Mouse (Mus musculus): ENCODE results near the gene Lmna.

Gene Lmna

DNA sequence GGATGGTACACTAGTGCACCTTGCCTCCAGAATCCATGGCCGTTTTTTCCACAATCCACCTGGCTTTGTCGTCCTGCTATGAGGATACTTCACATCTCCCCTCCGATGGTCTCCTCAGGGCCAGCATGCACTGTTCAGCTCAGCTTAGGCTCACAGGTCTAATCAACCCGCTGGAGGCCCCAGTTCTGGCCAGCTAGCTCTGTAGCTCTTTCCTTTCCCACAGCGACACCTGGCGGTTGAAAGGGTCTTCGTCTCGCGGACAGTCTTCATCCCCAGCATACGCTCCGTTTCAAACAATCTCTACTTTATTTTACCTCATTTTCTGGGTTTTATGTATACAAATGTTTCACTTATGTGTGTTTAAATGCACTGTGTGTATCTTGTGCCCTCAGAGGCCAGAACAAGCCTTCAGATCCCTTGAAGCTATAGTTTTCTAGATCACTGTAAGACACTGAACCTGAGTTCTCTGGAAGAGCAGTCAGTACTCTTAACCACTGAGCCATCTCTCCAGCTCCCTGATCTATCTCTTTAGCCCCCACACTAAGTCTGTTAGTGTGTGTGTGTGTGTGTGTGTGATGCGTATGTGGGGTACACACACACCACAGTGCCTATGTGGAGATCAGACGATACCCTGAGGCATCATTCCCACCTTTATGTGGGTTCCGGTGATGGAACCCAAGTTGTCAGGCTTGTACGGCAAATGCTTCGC, 42.5 kb downstream of the Lmna start:
- peak; percentile 94 for DNase-seq

DNA sequence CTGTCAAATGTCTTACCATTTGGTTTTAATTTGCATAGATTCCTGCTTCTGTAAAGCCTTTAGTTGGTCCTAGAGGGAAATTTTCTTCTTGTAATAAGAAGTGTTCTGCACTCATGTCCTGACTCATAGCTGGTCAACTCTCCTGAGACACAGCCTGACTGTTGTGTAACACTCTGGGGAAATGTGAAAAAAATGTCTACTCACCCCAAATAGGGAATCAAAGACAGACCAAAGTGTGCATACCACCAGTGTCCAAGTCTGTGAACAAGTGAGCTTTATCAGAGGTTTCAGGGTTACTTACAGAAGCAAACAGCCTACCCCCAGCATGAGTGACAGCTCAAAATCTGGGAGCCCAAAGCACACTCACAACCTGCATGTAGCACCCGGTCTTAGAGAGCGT, 44.6 kb downstream of the Lmna start:
- peak; percentile 52 for DNase-seq

GRCm38 (mm10) chr3:88464425-88464824, 45.3 kb downstream of the Lmna start:
- peak; percentile 56 for DNase-seq

DNA sequence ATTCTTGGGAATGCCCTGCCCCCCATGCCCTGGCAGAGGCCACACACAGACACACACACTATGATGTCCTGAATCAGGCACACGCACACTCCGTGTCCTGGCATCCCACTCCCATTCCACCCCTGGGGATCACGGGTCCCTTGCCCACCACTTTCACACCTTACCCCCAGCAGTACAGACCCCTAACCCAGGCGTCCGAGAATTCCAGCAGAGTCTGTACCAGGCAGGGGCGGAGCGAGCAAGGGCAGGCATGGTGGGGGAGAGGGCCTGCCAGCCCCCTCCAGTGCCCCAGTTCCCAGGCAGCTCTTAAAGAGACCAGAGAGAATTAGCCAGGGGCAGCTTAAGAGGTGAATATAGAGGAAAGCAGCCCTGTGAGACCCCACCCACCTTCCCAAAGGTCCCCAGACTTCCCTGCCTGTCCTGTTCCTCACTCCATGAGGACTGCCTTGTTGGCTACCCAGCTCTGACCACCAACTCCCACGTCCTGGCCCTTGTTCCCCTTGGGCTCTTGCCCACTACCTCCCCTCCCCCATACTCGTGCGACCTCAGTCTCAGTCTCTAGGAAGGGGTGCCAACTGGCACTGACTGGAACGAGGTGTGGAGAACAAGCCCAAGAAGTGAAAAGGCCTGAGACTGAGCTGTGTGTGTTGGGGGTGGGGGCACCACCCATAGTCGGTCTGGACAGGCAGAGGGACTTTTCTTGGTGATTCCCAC, 48.6 kb downstream of the Lmna start, which contains the start of gene Sema4a:
Sema4a (minus strand) TSS at position 200 of the 714 bp plus-strand sequence.
- DNase-seq, result no peak

- DNase-seq, result no peak
These were observed 49.7 kb downstream of the Lmna start for GRCm38 (mm10) chr3:88460029-88460428.

DNA sequence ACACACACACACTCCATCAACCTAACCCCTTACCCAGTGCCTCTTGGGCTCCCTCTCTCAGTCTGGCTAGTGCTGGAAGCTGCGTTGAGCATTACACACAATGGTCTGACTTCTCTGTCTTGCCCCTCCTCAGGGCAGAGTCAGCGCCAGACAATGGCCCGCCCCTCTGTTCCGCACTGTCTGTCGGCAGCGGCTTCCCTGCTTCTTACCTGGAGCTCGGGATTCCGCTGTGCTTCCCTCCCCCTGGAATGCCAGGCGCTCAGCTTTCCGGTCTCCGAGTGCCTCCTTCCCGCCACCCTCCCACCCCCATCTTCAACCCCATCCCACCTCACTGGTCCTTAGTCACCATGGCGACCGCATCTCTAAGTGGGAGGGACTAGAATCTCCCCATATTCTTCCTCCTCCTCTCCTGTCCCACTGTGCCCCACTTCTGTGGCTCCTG, 51.0 kb downstream of the Lmna start:
- DNase-seq, result no peak

GRCm38 (mm10) chr3:88456746-88457532, 52.8 kb downstream of the Lmna start:
- no peak for DNase-seq

DNA sequence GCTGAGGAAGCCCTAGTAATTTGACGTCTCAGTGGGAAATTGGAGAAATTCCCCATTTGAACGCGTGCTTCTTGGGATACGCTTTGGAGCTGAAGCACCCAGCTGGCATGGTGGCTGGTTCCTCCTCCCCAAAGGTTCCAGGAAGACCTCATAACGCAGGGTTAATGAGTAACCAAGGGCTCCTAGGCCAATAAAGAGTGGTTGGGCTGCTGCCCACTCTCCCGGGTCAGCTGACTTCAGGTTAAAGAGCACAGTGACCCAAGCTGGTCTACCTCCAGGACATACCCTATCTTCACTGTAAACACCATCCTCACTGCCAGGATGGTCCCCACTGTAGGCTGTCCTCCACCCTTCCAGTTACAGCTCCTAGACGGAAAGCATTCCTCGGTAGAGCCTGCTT, 53.4 kb downstream of the Lmna start:
- DNase-seq, result peak; percentile 71

- DNase-seq, result peak; percentile 86
These were observed 54.0 kb downstream of the Lmna start for GRCm38 (mm10) chr3:88455588-88456264.

DNA sequence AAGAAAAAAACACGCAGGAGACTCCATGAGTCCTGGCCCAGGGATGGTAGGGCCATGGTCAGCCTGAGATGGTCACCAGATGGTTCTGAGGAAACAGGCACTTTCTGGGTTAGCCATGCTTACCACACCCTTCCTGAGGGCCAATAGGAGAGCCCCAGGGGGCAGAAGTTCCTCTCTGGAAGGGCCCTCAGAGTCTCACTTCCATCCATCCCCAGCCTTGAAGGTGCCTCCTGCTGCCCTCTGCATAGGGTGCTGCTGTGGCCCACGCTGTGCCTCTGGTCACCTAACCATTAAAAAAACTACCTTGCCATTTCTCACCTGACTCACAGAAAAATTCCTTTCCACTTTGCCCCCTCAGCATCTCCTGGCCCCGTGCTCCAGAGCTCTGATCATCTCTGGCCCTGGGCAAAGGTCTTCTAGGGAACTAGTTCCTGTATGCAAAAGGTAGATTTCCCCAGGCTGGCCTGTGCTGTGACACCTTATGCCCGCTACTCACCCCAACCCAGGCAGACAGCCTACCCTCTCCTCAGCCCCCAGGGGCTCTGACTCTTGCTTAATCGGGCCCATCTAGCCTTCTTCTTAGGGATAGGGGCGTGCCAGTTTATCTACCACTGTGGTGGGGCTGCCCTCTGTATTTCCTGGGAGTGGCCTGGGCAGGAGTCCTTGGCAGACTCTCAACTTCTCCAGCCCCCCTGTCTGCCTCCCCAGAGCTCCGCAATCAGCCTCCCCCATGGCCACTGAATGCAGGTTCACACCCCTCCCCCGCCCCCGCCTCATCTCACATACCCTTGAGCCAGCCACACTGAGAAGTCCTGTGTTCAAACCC, 54.8 kb downstream of the Lmna start:
- DNase-seq, result no peak

DNA sequence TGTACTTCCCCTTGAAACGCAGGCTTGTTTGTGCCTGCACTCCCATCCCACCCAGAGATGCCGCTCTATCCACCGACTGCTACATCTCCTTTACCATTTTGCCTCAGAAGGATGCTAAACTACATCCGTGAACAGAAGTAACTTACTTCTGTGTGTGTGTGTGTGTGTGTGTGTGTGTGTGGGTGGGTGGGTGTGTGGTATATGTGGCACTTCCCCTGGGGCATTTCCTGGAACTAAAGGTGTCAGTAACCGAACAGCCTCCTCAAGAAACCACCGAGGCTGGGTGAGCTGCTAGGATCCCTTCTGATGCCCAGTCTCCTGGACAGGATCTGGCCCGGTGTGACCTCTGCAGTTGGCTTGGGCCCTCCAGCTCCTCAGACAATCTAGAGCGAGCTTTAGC, 55.8 kb downstream of the Lmna start:
- DNase-seq, result peak; percentile 47

DNA sequence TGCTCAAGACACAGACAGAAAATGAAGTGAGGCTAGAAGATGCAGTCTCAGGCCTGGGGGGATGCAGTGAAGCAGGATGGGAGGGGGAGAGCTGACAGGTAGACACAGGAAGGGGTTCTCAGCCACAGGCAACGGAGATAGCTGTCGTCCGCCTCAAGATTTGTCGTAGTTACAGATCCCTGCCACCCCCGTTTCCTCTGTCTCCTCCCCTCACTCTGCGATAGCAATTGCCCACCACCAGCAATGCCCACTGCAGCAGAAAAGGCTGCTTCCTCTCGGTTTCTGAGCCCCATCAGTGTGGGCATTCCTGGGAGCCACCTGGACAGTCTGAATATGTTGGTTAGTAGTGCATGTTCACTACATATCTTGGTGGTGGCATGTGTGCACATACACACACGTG, 56.4 kb downstream of the Lmna start:
- DNase-seq, result no peak

GRCm38 (mm10) chr3:88452716-88453115, 57.0 kb downstream of the Lmna start:
- DNase-seq, result no peak

DNA sequence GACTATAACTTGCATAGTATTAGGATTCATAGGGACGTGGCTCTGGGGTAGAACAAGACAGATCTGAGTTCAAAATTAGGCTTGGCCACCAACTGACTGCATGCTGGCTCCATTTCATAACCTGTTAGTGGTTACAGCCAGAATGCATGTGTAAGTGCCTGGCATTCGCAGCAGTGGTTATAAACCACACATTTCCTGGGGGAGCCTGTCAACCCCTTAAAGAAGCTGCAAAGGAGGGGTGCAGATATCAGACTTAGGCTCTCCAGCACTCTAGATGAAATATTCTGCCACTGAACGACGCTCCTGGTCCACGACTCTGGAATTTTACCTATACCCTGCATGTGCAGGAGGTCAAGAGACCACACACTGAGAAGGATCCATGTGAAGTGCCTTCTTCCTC, 57.5 kb downstream of the Lmna start:
- no peak for DNase-seq

DNA sequence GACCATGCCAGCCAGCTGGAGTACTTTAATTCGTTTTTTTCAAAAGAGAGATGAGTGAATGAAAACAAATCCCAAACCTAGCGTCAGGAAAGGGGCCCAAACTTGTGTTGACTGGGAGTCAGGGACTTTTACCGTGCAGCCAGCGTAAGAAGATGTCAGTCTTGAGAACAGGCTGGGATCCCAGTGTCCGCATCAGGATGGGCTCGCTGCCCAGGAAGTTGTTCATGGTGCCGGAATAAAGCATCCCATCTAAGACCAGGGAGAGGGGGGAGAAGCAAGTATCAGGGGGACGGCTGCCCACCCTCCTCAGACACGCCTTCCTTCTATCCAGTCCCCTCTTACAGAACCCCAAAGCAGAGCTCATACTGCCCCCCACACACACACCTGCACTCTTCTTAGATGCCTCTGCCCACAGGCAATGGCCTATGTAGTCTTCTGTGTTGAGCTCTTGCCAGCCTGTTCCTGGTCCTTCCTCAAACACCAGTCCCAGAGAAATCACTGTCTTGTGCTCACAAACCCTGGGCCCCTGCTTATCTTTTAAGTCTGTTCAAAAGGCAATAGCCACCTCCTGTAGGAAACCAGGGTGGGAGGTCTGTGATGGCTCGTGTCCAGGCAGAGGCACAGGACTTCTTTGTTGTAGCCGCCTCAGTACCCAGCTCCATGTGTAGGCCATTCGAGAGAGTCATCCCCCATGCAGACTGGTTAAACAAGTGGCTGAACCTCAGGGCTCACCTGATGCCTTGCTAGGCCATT, 59.2 kb downstream of the Lmna start:
- DNase-seq, result no peak

- no peak for DNase-seq
These were observed 60.2 kb downstream of the Lmna start for GRCm38 (mm10) chr3:88449395-88450023.

DNA sequence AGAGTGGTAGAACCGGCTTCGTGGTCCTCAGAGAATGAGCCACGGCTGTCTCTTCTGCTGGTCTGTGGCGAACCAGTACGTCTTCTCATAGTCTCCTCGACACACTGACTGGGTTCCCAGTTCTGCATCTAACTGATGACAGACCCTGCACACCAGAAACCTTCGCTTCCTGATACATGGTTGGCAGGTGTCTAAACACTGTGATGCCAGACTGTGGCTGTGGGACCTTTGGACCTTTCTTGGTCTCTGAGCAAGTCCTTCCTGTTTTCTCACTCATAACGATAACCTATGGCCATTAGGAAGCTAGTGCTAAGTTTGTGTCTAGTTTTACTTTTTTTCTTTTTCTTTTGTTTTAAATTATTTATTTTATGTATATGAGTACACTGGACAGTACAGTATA, 61.3 kb downstream of the Lmna start:
- no peak for DNase-seq

- DNase-seq, result no peak
These were observed 62.0 kb downstream of the Lmna start for GRCm38 (mm10) chr3:88447676-88448183.

- no peak for DNase-seq
These were observed 63.2 kb downstream of the Lmna start for GRCm38 (mm10) chr3:88446471-88447123.

- DNase-seq, result peak; percentile 84
These were observed 66.9 kb downstream of the Lmna start for GRCm38 (mm10) chr3:88442888-88443287.
